Mouse (Mus musculus) intestine, embryonic 16.5 days (tissue): Measurements from ENCODE around the gene Dynlt1f. TPM values are rescaled to one million over a fixed set of nuclear protein-coding genes. Genes with fewer than 3 reads are reported as not detected.

ENCODE experiments used
- polyA plus RNA-seq: library from polyadenylated mRNA; unstranded; fragments of >200 nt; fragmentation: Nextera tagmentation; extraction: Ambion mirVana; gene quantifications from 2 replicates; pipeline ENCODE4 v1.2.1, GENCODE M21; 2015

The Dynlt1f gene
- polyA plus RNA-seq, 1 experiment from 2014 or later = 250 TPM

Other genes starting within 250 kb of the Dynlt1f start
- 546 and 548 TPM in 2 replicates for gene Dynlt1b, start 225.8 kb downstream of the Dynlt1f start, polyA plus RNA-seq
- 29.8 and 33.1 TPM in 2 replicates for gene Dynlt1c, start 54.2 kb downstream of the Dynlt1f start, polyA plus RNA-seq
- gene Sytl3, start 3.2 kb upstream of the Dynlt1f start, polyA plus RNA-seq = 3.9 and 4.5 TPM in 2 replicates
- 281 and 319 TPM in 2 replicates for gene Ezr, start 126.9 kb upstream of the Dynlt1f start, polyA plus RNA-seq